Mouse (Mus musculus) kidney, embryonic 15.5 days (tissue): Measurements from ENCODE around the gene Casp2. TPM values are rescaled to one million over a fixed set of nuclear protein-coding genes. Genes with fewer than 3 reads are reported as not detected.

Experiments used
- ATAC-seq: fragments of 200-750 bp; cut with Nextera tagmentation; replicated peaks from 2 replicates; pipeline ENCODE4 v1.8.0; 2017; ENCODE audit warnings: moderate TSS enrichment; ENCODE audit not compliant: low FRiP score
- H3K27ac ChIP-seq: fragments of 300-500 bp; sonication (generic); 2 replicates; pipeline ENCODE4 v1.5.1; 2015; ENCODE audit warnings: mild to moderate bottlenecking, inconsistent platforms
- H3K27me3 ChIP-seq: fragments of 300-500 bp; sonication (generic); 2 replicates; pipeline ENCODE4 v1.6.1; 2015; ENCODE audit warnings: inconsistent platforms
- H3K36me3 ChIP-seq: fragments of 300-500 bp; sonication (generic); 2 replicates; pipeline ENCODE4 v1.6.1; 2015; ENCODE audit warnings: inconsistent platforms
- H3K4me1 ChIP-seq: fragments of 300-500 bp; sonication (generic); 2 replicates; pipeline ENCODE4 v1.6.1; 2015; ENCODE audit warnings: inconsistent platforms
- H3K4me2 ChIP-seq: fragments of 300-500 bp; sonication (generic); 2 replicates; pipeline ENCODE4 v1.6.1; 2015; ENCODE audit warnings: moderate library complexity, mild to moderate bottlenecking, inconsistent platforms
- H3K4me3 ChIP-seq: fragments of 300-500 bp; sonication (generic); replicated peaks from 2 replicates; pipeline ENCODE4 v1.5.1; 2015; ENCODE audit warnings: mild to moderate bottlenecking, inconsistent platforms
- H3K9ac ChIP-seq: fragments of 300-500 bp; sonication (generic); 2 replicates; pipeline ENCODE4 v1.6.1; 2015; ENCODE audit warnings: mild to moderate bottlenecking, inconsistent platforms
- H3K9me3 ChIP-seq: fragments of 300-500 bp; sonication (generic); replicated peaks from 2 replicates; pipeline ENCODE4 v1.6.1; 2016; ENCODE audit warnings: inconsistent platforms
- WGBS: fragments of 180-500 bp; shearing (Covaris S2); methylation state at CpG from one replicate; pipeline ENCODE4 v1.1.7; 2015; ENCODE audit warnings: mixed read lengths; 5-methylcytosine and 5-hydroxymethylcytosine counted together
- polyA plus RNA-seq: library from polyadenylated mRNA; unstranded; fragments of >200 nt; fragmentation: Nextera tagmentation; extraction: Ambion mirVana; gene quantifications from 2 replicates; pipeline ENCODE4 v1.2.1, GENCODE M21; 2015

Casp2 gene
- 57.0 and 60.0 TPM in 2 replicates for polyA plus RNA-seq

- WGBS = under 1% methylated on average over 51 of the region's 51 CpGs
Measured at GRCm38 (mm10) chr6:42264626-42265312, at the start of gene Casp2. Casp2 (plus strand) TSS chr6:42264985.

GRCm38 (mm10) chr6:42215028-42215427 lies 49.8 kb upstream of the Casp2 start, which contains the start of gene Tas2r144:
Tas2r144 (plus strand) TSS chr6:42215328.
- H3K4me1 ChIP-seq = no peaks in the 10 kb centered on the region
- WGBS = 78% methylated on average over 2 of the region's 2 CpGs
- H3K27ac ChIP-seq = no peak within 1 kb of the TSS
- H3K27me3 ChIP-seq = no peaks in the 10 kb centered on the region
- no peaks in the 10 kb centered on the region for H3K36me3 ChIP-seq
- no peak for ATAC-seq
- no peak within 1 kb of the TSS for H3K4me3 ChIP-seq
- no peaks in the 10 kb centered on the region for H3K9me3 ChIP-seq
- H3K4me2 ChIP-seq = no peak within 1 kb of the TSS
- no peak within 1 kb of the TSS for H3K9ac ChIP-seq

More at GRCm38 (mm10) chr6:42264626-42265312, at the start of gene Casp2:
- Histone ChIP-seq H3K4me3 (peak within 1 kb of the TSS; percentile 93), H3K4me1 (peaks cover 12% of the 10 kb centered on the region; the same call in 1 of the 2 replicates), H3K4me2 (peak within 1 kb of the TSS; percentile 77), H3K9ac (peak within 1 kb of the TSS; percentile 95), H3K36me3 (peaks cover 26% of the 10 kb centered on the region), H3K27me3 (no peaks in the 10 kb centered on the region), H3K27ac (peak within 1 kb of the TSS; percentile 94), H3K9me3 (no peaks in the 10 kb centered on the region)
- peak; percentile 99 for ATAC-seq

GRCm38 (mm10) chr6:42222286-42222685 lies 42.5 kb upstream of the Casp2 start:
- H3K4me2 ChIP-seq = no peak overlapping the region
- H3K9ac ChIP-seq = no peak overlapping the region
- H3K9me3 ChIP-seq = no peaks in the 10 kb centered on the region
- H3K27ac ChIP-seq = no peak overlapping the region
- WGBS = 64% methylated on average over 3 of the region's 3 CpGs
- H3K4me3 ChIP-seq = no peak overlapping the region
- ATAC-seq = no peak
- H3K36me3 ChIP-seq = no peaks in the 10 kb centered on the region
- no peaks in the 10 kb centered on the region for H3K4me1 ChIP-seq
- 0 out of 2 replicates have a peak, but pooled peaks cover 7% of the 10 kb centered on the region for H3K27me3 ChIP-seq

GRCm38 (mm10) chr6:42225046-42225445 lies 39.7 kb upstream of the Casp2 start:
- WGBS = 78% methylated on average over 4 of the region's 4 CpGs
- Histone ChIP-seq H3K9me3 (no peaks in the 10 kb centered on the region), H3K4me1 (no peaks in the 10 kb centered on the region), H3K4me3 (no peak overlapping the region), H3K9ac (no peak overlapping the region), H3K27ac (no peak overlapping the region), H3K4me2 (no peak overlapping the region), H3K36me3 (no peaks in the 10 kb centered on the region), H3K27me3 (0 out of 2 replicates have a peak, but pooled peaks cover 7% of the 10 kb centered on the region)
- ATAC-seq = no peak

- Histone ChIP-seq H3K4me3 (no peak overlapping the region), H3K27ac (no peak overlapping the region), H3K4me1 (no peaks in the 10 kb centered on the region), H3K4me2 (peak overlapping the region; percentile 24; the same call in 1 of the 2 replicates), H3K9ac (no peak overlapping the region), H3K36me3 (no peaks in the 10 kb centered on the region), H3K27me3 (0 out of 2 replicates have a peak, but pooled peaks cover 7% of the 10 kb centered on the region), H3K9me3 (no peaks in the 10 kb centered on the region)
- 31% methylated on average over 17 of the region's 17 CpGs for WGBS
- ATAC-seq = no peak
Measured at GRCm38 (mm10) chr6:42227240-42228101, 37.3 kb upstream of the Casp2 start.

GRCm38 (mm10) chr6:42229610-42230009 lies 35.2 kb upstream of the Casp2 start:
- H3K27me3 ChIP-seq = 0 out of 2 replicates have a peak, but pooled peaks cover 7% of the 10 kb centered on the region
- WGBS = 73% methylated on average over 4 of the region's 4 CpGs
- H3K9ac ChIP-seq = no peak overlapping the region
- H3K4me2 ChIP-seq = no peak overlapping the region
- no peaks in the 10 kb centered on the region for H3K4me1 ChIP-seq
- ATAC-seq = no peak
- H3K27ac ChIP-seq = no peak overlapping the region
- no peaks in the 10 kb centered on the region for H3K36me3 ChIP-seq
- no peak overlapping the region for H3K4me3 ChIP-seq
- H3K9me3 ChIP-seq = no peaks in the 10 kb centered on the region

GRCm38 (mm10) chr6:42231191-42231590 lies 33.6 kb upstream of the Casp2 start:
- Histone ChIP-seq H3K9ac (no peak overlapping the region), H3K27ac (no peak overlapping the region), H3K9me3 (no peaks in the 10 kb centered on the region), H3K4me2 (no peak overlapping the region), H3K4me3 (no peak overlapping the region), H3K4me1 (no peaks in the 10 kb centered on the region), H3K27me3 (no peaks in the 10 kb centered on the region), H3K36me3 (no peaks in the 10 kb centered on the region)
- no peak for ATAC-seq
- 93% methylated on average over 3 of the region's 3 CpGs for WGBS

- WGBS = 71% methylated on average over 6 of the region's 6 CpGs
- no peaks in the 10 kb centered on the region for H3K36me3 ChIP-seq
- no peak overlapping the region for H3K4me3 ChIP-seq
- H3K9me3 ChIP-seq = no peaks in the 10 kb centered on the region
- H3K27ac ChIP-seq = no peak overlapping the region
- no peak overlapping the region for H3K9ac ChIP-seq
- no peak overlapping the region for H3K4me2 ChIP-seq
- H3K4me1 ChIP-seq = no peaks in the 10 kb centered on the region
- no peaks in the 10 kb centered on the region for H3K27me3 ChIP-seq
- no peak for ATAC-seq
Measured at GRCm38 (mm10) chr6:42237276-42237805, 27.4 kb upstream of the Casp2 start.

- no peak overlapping the region for H3K27ac ChIP-seq
- H3K4me1 ChIP-seq = peaks cover 10% of the 10 kb centered on the region
- no peak overlapping the region for H3K4me3 ChIP-seq
- no peaks in the 10 kb centered on the region for H3K36me3 ChIP-seq
- ATAC-seq = no peak
- H3K27me3 ChIP-seq = no peaks in the 10 kb centered on the region
- H3K9me3 ChIP-seq = no peaks in the 10 kb centered on the region
- H3K4me2 ChIP-seq = no peak overlapping the region
- 77% methylated on average over 6 of the region's 6 CpGs for WGBS
- H3K9ac ChIP-seq = no peak overlapping the region
Measured at GRCm38 (mm10) chr6:42241311-42242045, 23.3 kb upstream of the Casp2 start.

GRCm38 (mm10) chr6:42245711-42246353 lies 19.0 kb upstream of the Casp2 start, which contains the start of gene Gstk1:
Gstk1 (plus strand) TSS chr6:42245935.
- Histone ChIP-seq H3K9me3 (no peaks in the 10 kb centered on the region), H3K4me2 (peak within 1 kb of the TSS; percentile 84), H3K9ac (peak within 1 kb of the TSS; percentile 43), H3K27me3 (no peaks in the 10 kb centered on the region), H3K36me3 (no peaks in the 10 kb centered on the region), H3K27ac (no peak within 1 kb of the TSS), H3K4me1 (peaks cover 16% of the 10 kb centered on the region), H3K4me3 (peak within 1 kb of the TSS; percentile 53)
- peak; percentile 100 for ATAC-seq
- 3% methylated on average over 28 of the region's 28 CpGs for WGBS

- Histone ChIP-seq H3K27me3 (no peaks in the 10 kb centered on the region), H3K36me3 (no peaks in the 10 kb centered on the region), H3K9ac (no peak overlapping the region), H3K4me3 (peak overlapping the region; percentile 17), H3K4me2 (peak overlapping the region; percentile 42), H3K27ac (no peak overlapping the region), H3K4me1 (peaks cover 18% of the 10 kb centered on the region), H3K9me3 (no peaks in the 10 kb centered on the region)
- WGBS = 10% methylated on average over 8 of the region's 8 CpGs
- peak; percentile 49 for ATAC-seq
Measured at GRCm38 (mm10) chr6:42247173-42247572, 17.6 kb upstream of the Casp2 start.
